Mouse (Mus musculus): ENCODE measurements around the gene Cenpi. TPM values are rescaled to one million over a fixed set of nuclear protein-coding genes. Genes with fewer than 3 reads are reported as not detected.

Cenpi gene
- 11.0 and 20.8 TPM in 2 replicates for polyA plus RNA-seq (2012; rRNA removed)

DNA sequence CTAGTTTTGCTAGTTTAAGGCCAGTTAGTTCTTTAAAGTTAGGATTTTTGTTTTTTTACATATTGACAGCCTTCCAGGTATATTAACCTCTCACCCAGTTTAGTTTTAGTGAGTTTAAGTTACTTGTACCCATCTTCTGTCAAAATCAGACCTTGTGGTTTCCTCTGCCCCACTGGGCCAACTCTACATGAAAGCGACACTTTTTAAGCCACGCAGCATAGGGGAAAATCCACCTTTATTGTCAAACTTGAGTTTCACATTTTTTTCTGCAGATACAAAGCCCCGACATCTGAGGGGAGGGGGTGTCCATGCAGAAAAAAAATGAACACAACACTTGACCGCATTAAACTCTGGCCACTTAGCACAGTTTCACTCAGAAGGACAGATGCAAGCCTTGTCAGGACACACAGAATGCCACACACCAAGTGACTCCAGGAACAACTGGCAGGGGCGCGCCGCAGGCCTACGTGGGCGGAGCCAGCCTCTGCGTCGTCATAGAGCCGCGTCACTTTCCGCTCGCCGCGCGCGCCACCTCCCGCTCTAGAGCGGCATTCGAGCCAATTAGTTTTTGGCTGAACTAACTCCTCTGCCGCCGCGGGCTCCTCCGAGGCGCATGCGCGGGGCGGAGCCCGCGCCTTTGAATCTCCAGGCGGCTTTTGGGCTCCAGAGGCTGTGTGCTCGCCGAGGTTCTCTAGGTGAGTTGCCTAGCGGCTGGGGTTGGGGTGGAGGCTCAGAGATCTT lies at the start of gene Cenpi:
Gene Cenpi, plus strand, starts transcription at position 551 of the 741 bp plus-strand sequence.

DNA sequence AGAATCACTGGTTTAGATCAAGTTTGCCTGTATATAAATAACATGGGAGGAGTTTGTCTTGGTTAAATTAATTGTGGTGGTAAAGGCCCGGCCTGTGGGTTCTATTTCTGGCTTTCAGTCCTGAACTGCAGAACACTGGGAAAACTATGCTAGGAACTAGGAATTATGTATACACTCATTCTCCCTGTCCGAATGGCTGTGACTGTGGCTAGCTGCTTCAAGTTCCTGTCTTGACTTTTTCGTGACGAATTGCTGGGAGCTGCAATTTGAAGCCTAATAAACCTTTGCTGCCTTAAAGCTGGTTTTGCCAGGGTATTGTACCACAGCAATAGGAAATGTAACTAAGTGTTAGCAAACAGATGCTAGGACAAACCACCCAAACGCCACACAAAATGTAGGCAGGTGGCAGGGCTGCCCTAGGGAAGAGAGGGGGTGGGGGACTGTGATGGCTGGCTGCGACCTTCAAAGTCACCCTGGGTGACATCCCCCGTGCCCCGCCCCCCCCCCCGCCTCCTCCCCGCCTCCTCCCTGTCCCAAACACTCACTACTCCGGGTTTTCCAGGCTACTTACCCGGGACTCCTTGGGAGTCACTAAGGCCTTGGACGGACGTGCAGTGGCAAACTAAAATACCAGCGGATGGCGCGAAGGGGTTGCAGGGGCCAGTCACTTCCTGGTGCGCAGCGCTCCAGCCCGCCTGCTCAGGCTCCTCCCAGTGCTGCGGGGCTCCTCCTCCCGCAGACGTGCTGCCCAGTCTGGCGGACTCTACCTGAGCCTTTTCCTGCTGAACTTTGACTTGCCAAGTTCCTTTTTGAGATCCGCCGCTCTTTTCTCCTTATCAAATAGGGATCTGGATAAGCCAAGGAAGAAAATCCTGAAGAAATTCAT lies 31.4 kb upstream of the Cenpi start, which contains the start of gene Trmt2b:
Gene Trmt2b, minus strand, starts transcription at position 710 of the 886 bp plus-strand sequence.

GRCm38 (mm10) chrX:134403863-134404583 lies 96.1 kb downstream of the Cenpi start, which contains the start of gene Drp2:
Gene Drp2, plus strand, starts transcription at chrX:134404551.

Other genes with a start within 250 kb of the Cenpi start
- gene Cstf2, start 248.9 kb upstream of the Cenpi start, polyA plus RNA-seq (2012; rRNA removed), result 46.0 and 48.8 TPM in 2 replicates
- gene Xkrx, start 146.0 kb upstream of the Cenpi start, polyA plus RNA-seq (2012; rRNA removed), result 0.02 and 0.26 TPM in 2 replicates
- not detected in 2 replicates for gene Arl13a, start 120.6 kb upstream of the Cenpi start, polyA plus RNA-seq (2012; rRNA removed)
- gene Nox1, start 86.1 kb upstream of the Cenpi start, polyA plus RNA-seq (2012; rRNA removed), result 0.05 TPM in 1 of 2 replicates, not detected in the other
- gene Trmt2b, start 31.1 kb upstream of the Cenpi start, polyA plus RNA-seq (2012; rRNA removed), result 5.5 and 9.1 TPM in 2 replicates
- gene Tmem35a, start 12.9 kb upstream of the Cenpi start, polyA plus RNA-seq (2012; rRNA removed), result 18.5 TPM in 2 replicates
- gene Drp2, start 96.5 kb downstream of the Cenpi start, polyA plus RNA-seq (2012; rRNA removed), result 10.3 and 12.0 TPM in 2 replicates
- 0.07 and 0.14 TPM in 2 replicates for gene Taf7l, start 168.4 kb downstream of the Cenpi start, polyA plus RNA-seq (2012; rRNA removed)
- gene Timm8a1, start 233.8 kb downstream of the Cenpi start, polyA plus RNA-seq (2012; rRNA removed), result 18.5 and 23.3 TPM in 2 replicates

All from central nervous system, embryonic 11.5 days (tissue).